Mouse (Mus musculus) CD4-positive helper T cell, adult 2 months (primary cell): ENCODE data around the gene Cd24a.

Source experiments
- DNase-seq: peaks from one replicate; pipeline ENCODE4 v3.0.0-alpha.2; 2012; ENCODE audit warnings: low read depth, missing footprints, low spot score

The Cd24a gene

GRCm38 (mm10) chr10:43625578-43625977, 47.5 kb downstream of the Cd24a start:
- DNase-seq, result no peak

GRCm38 (mm10) chr10:43629216-43629615, 51.1 kb downstream of the Cd24a start:
- DNase-seq, result no peak

GRCm38 (mm10) chr10:43629857-43630256, 51.8 kb downstream of the Cd24a start:
- DNase-seq, result no peak

DNA sequence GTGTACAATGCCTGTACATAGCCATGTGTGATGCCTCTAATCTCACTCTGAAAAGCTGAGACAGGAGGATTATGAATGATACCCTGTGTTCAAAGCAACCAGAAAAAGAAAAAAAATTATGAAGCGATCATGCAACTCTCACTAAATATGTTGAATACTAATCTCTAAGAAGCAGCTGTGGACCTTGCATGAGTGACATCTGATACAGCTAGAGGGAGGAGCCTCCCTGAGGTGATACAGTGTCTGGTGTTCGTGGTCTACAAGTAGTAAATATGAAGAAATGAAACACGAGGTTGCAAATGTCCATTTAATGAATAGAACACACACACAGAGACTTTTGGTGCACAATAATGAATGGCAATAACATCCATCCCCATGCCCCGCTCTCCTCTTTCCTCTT, 52.5 kb downstream of the Cd24a start:
- no peak for DNase-seq

DNA sequence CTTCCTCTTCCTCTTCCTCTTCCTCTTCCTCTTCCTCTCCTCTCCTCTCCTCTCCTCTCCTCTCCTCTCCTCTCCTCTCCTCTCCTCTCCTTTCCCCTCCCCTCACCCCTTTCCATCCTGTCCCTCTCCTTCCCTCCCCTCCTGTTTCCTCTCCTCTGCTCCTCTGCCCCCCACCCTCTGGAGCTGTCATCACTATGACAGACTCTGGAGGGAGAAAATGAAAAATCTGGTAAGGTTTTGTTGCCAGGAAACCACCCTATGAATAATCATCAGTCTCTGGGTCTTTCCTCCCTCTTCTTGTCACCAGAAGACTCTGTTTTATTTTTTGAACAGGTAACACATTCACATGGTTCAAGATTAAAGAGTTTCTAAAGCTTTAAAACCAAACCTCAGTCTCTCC, 53.0 kb downstream of the Cd24a start:
- no peak for DNase-seq

GRCm38 (mm10) chr10:43631639-43632354, 53.7 kb downstream of the Cd24a start:
- no peak for DNase-seq

DNA sequence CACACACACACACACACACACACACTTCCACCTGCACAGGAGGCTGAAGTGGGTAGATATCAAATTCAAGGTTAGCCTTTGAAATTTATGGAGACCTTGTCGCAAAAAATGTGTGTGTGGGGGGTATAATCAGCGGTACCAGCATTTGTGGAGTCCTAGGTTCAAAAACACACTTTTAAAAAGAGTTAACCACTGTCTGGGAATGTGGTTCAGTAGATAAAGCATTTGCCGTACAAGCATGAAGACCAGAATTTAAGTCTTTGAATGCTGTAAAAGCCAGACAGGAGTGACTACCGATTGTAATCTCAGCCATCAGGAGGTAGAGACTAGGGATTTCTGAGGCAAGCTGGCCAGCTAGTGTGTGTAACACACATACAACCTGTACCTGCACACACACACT, 55.0 kb downstream of the Cd24a start:
- DNase-seq, result no peak
